Mouse (Mus musculus) frontal cortex, postnatal 10 days (tissue): ENCODE measurements at regions not wholly inside any gene's neighbourhood (a gene's known extent, or its start where the extent isn't known, plus 50 kb on each side); places are given as distances from the start of the nearest gene placed in this dataset.
A peak's percentile ranks its signal among the peaks of the same experiment; 100 is the strongest.

Experiments
- DNase-seq, 2 experiments: peaks; one replicate each; pipeline ENCODE4 v3.0.0; 2022; ENCODE audit warnings: low spot score in 2 of 2, mixed read lengths in 1 of 2

DNA sequence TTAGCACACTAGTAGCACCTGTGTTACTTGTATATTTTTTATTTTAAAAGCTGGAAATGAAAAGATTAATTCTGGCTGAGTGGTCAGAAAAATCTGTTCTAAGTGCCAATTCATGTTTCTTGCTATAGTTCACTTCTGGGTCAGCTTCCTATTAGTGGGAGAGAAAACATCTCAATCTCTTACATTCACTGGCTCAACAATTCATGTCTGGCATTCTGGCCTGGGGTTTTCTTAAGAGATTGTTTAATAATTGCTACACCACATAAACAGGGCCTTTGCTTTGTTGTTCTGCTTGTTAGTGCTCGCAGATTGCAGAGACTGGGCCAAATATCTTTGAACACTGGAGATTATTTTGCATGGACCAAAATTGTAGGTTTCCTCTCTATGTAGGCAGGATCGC lies 84.2 kb upstream of the Adamts5 start:
- DNase-seq = no peak

DNA sequence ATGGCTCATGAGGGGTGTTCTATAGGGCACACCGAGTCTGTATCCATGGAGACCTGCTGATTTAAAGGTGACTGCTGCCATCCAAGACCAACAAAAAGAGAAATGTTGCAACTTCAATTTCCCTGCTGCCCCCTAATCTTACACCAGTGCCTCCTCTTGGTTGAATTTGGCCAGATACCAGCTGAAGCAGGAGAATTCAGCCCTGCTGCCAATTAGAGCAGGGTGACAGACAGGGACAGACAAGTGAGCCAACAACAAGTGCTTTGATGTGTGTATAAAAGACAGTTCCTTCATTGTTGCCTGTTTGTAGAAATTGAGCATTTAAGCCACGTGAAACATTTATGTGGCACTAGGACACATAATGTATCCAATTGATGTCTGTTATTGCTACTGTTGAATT lies 75.5 kb upstream of the Adamts5 start:
- peak; percentile 5 to 6 for DNase-seq

DNA sequence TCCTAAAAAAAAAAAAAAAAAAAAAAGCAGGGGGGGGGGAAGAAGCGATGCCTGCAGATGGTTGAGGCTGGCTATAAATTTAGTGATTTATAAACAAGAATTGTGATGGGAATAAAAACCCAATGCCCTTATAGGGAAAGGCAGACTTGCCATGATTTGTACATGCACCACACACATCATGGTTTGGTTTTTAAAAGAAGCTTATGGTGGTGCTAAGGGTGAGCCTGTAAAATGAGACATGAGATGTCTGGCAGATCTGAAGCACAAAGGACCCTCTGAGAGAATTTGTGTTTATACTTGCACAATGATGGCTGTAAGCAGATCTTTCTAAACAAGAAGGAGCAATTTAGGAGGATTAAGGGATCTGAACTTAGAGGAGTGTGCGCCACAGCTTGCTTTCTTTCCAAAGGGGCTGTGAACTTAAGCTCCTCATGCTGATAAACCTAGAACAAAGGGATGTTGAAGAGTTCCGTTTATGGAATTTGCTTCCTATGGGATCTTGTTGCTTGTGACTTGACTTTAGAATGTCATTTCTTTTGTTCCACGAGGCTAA lies 65.3 kb upstream of the Adamts5 start:
- DNase-seq = no peak

DNA sequence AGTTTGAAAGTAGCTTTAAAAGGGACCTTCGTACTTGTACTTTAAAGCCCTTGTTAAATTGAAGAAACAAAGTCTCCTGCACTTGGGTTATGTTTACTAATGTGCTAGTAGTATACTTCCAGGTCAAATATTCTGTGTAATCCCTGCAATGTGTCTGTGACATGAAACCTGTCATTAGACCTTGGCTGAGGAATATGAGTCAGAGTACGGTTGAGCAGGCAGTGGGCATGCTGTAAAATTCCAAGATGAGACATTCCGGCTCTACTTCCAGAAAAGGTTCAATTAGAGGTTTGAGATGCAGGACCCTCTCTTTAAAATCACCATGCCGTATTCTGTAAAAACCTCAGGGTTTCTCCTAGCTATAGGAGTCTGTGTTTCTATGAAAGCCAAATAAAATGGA lies 64.6 kb upstream of the Adamts5 start:
- no peak for DNase-seq

DNA sequence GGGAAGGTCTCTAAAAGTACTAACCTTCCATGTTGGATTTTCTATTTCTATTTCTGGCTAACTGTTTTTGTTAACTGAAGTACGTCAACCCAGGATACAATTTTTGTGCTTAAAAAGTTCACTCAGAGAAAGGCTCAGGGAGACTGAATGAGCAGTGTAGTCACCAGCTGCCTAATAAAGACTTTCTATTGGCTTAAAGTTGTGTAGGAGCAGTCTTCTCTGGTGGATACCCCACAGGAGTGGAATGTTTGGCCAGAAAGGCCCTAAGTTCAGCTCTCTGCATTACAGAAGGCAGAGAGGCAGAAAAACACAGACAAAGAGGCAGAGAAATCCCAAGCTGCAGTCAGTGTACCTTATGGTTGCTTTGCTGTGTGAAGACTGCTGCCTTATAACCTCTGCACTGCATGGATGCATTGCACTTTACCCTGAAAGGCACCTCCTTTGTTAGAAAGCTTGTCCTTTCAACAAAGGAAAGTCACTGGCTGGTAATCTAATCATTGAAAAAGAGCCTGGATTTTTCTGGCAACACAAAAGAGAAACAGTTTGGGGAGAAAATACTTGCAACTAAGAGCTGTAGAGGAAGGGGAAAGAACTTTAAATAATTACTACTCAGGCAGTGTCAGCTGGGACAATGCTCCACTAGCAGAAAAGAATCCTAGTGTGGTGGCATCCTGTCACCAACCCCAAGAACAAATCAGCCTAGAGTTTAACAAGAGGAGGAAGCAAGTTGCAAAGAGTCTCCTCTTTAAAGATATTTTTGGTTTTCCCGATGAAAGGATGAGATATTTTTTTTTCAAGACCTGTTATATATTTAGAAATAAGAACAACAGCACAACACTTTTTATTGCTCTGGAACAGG lies 63.0 kb upstream of the Adamts5 start:
- no peak for DNase-seq

DNA sequence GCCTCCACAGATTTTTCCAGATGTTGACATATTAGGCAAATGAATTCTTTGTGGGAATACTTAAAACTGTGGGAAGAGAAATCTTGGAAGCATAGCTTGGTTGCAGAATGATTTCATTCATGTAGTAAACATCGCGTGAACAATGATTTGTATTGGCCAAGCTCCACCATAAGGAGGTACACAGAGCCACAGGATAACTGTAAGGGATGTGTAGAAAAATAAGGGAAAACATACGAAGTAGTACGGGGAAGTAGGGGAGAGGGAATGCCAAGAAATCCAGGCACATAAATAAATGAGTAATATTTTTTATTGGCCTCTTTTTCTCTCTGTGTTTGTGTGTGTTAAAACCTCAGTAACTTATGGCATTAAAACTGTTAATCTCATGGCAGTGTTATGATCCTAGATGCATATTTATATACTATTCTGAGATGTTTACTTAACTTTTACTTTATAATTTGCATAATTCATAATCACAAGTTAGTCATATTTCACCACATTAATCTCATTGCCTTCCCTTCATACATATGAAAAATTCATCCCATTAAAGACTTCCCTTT lies 54.5 kb upstream of the Adamts5 start:
- no peak for DNase-seq

DNA sequence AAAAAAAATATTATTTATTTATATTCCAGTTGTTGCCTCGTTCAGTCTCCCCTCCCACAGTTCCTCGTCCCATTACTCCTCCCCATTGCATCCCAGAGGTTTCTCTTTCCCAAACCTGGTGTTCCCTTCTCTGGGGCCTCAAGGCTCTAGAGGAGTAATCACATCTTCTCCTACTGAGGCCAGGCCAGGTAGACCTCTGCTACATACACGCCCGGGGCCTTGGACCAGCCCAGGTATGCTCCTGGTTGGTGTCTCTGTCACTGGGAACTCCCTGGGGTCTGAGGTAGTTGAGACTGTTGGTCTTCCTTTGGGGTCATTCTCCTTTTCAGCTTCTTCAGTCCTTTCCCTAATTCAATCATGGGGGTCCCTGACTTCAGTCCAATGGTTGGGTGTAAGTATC lies 50.0 kb upstream of the Adamts5 start:
- DNase-seq = no peak
